Mouse (Mus musculus) neutrophil, adult 5-6 weeks (primary cell): Measurements from ENCODE around the gene Rpsa. TPM values are rescaled to one million over a fixed set of nuclear protein-coding genes. Genes with fewer than 3 reads are reported as not detected.

Experiments used
- ATAC-seq: fragments of 151-379, 151-347 bp; 2 replicates; pipeline ENCODE4 v1.8.0; 2017; ENCODE audit warnings: mild to moderate bottlenecking, moderate TSS enrichment; ENCODE audit not compliant: insufficient number of reproducible peaks, poor library complexity, low FRiP score, severe bottlenecking; ENCODE audit errors: extremely low read depth
- total RNA-seq: library from RNA; stranded (forward); fragments of 200-1000 nt; gene quantifications from 2 replicates; pipeline ENCODE4 v1.2.3, GENCODE M21; 2017

The Rpsa gene
- total RNA-seq, 1 experiment from 2014 or later, result 1,686 TPM

DNA sequence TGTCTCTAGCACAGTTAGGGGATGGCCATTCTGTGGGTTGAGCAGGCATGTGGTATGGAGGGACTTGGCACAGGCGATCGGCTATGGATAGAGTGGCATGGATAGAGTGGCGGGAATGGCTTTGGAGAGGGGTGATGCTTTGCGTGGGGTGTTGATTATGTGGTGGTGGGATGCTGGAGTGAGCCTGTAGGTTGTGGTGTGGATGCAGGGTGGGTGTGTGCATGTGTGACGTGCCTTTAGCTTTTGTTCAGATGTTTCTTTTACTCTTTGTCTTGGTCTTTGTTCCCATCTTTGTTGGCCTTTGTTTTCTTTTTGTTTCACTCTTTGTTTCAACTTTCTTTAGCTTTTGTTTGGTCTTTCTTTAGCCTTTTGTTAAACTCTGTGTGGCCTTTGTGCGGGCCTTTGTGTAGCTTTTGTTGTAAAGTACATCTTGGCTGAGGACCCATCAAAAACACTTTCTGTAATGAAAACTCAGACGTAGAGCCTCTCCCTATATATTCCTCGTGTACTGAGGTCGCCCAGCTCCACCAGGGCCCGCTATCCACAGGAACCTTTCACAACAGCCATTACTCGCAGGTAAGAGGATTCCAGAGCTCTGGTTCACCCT is 21.8 kb downstream of the Rpsa start, which contains the start of gene Mobp:
Mobp (plus strand) TSS at position 486 of the 607 bp plus-strand sequence.
- no peak for ATAC-seq

DNA sequence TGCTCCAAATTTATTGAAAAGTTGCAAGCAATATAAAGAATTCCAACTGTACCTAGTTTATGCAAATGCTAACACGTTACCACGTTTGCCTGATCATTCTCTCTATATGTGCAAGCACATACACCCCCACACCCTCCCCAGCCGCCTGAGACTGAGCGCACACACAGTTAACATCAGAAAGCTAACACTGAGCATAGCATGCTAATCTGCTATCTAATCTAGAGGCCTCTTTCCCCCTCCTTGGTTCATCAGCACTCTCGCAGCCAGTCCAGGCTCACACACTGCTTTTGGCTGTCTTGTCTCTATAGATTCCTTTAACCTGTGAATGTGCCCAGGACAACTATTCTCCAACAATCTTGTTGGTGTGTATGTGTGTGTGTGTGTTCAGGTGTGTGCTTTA is 23.7 kb downstream of the Rpsa start:
- ATAC-seq, result no peak

DNA sequence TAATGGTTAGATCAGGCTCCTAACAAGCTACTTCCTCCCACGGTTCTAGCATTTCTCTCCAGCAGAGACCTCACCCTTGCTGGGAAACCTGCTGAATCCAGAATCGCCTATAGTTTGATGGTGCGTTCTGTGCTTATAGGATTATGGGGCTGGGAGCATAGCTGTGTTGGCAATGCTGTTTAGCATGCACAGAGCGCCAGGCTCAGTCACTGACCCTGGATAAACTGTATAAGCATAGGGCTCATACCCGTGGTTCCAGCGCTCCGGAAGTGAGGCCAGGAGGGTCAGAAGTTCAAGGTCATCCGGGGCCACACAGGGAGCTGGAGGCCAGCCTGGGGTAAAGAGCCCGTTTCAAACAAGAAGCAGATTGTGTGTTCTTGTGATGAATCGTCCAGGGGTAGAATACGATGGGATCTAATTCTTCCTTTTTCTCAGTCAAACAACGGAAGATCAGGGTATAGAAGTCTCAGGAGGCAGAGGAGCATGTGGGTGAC is 24.5 kb downstream of the Rpsa start:
- no peak for ATAC-seq

DNA sequence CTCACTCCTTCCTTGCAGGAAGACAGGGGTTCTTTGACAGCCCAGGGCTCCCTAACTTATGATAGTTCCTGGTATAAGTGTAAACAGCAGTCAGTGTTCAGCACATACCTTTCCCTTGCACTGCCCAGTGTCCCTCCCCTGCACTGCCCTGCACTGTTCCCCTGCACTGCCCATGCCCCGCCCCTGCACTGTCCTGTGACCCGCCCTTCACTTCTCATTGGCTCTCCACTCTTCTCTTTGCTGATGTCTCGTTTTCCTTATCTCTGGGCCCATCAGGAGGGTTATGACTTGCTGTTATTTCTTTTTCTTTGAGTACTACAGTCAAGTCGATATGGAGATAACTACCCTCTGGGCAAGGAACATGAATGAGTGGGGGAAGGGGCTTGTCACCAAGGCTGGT is 30.6 kb downstream of the Rpsa start:
- no peak for ATAC-seq

DNA sequence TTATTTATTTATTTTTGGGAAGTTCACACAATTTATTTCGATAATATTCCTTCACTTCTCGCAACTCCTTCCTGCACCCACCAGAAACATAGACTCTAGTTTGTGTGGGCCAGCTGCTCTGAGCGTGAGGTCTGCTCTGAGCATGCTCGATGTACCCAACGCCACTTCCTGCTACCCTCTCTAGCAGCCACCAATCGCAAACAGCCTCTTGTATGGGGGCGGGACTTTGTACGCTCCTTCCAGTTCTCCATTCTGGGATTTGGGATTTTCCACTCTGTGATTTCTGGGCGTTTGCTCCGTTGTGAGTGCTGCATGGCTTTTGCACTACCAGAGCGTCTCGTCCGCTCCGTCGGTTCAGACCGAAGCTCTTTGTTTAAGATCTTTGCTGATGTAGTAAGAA is 36.4 kb downstream of the Rpsa start:
- no peak for ATAC-seq

DNA sequence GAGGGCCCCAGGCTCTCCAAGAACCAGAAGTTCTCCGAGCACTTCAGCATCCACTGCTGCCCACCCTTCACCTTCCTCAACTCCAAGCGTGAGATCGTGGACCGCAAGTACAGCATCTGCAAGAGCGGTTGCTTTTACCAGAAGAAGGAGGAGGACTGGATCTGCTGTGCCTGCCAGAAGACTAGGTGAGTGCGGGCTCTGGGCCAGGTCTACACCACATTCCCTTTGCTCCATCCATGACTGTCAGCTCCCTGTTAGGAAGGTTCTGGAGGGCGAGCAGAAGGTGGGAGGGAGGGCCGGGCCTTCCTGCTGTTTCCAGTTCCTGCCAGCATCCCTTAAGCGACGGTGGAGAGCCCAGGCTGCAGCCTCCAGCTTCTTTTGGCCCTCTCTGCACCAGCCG is 40.3 kb downstream of the Rpsa start:
- ATAC-seq, result no peak

DNA sequence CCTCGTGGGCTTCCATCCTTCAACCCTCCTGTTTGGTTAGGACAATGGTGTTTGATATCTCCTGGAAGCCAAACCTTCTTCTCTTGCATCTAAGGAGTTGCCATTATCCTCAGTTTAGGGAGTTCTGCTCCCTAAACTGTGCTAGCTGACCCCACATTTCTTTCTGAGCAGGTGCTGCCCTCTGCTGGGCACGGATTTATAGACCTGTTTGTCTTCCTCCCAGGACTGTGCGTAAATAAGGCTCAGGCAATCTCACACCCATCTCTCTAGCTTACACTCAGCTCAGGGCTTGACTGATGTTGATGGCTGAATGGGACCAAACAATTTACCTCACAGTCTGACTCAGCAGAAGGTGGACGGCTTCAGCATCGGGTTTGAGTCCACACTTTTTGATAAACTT is 43.8 kb downstream of the Rpsa start:
- ATAC-seq, result no peak

DNA sequence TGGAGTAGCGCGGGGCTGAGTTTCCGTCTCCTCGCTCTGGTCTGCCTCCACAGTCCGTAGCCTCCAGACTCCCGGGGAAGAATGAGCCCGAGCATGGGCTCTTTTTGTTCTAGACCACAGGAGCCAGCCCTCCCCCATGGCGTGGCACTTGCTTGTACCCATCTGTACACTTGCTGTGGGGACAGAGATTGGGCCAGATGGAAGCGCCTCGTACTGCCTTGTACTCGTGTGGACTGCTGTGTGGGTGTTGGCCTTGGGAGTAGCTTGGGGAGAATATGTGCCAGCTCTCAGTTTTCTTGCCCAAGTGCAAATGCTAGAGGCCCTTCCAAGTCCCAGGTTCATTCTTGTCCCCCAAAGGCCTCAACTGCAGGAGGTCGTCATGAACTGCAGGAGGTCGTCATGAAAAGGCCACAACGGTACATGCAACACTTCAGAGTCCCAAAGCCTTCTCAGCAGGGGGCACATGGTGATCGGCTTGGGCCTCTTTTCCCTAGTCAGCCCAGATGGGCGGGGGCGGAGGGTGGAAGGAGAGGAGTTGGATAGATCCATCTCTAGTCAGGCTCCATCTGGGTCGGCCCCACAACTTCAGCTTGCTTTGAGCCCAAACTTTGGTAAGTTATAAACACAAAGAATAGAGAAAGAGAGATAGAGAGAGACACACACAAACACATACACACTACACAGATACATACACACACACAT is 47.1 kb downstream of the Rpsa start:
- ATAC-seq, result no peak

DNA sequence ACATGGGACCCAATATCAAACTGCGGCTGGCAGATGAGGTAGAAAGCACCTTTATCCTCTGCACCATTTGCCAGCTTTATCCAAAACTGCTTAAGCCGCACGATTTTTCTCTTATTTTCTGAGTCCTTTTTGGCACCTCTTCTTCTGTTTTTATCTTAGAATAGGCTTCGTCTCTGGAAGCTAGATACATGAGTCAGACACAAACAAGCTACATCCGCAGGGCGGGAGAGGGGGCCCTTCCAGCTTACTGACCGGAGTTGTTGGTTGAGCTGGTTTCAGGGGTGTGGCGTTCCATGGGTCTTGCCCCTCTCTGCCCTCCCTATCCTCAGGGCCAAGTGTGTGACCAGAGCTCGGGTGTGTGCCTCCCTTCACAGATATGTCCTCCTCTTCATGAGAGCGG is 51.3 kb downstream of the Rpsa start:
- no peak for ATAC-seq

Other genes with a start within 250 kb of the Rpsa start
- 90.0 and 97.9 TPM in 2 replicates for gene Wdr48, start 232.8 kb upstream of the Rpsa start, total RNA-seq
- 1.7 and 3.6 TPM in 2 replicates for gene Gorasp1, start 190.1 kb upstream of the Rpsa start, total RNA-seq
- 0.35 TPM in 1 of 2 replicates, not detected in the other for gene Ttc21a, start 190.1 kb upstream of the Rpsa start, total RNA-seq
- 105 and 114 TPM in 2 replicates for gene Csrnp1, start 143.0 kb upstream of the Rpsa start, total RNA-seq
- gene Xirp1, start 104.1 kb upstream of the Rpsa start, total RNA-seq, result not detected in 2 replicates
- gene Cx3cr1, start 57.8 kb upstream of the Rpsa start, total RNA-seq, result 12.9 and 15.5 TPM in 2 replicates
- gene Ccr8, start 35.6 kb upstream of the Rpsa start, total RNA-seq, result not detected in 2 replicates
- gene Slc25a38, start 17.3 kb upstream of the Rpsa start, total RNA-seq, result 25.1 and 29.1 TPM in 2 replicates
- gene Mobp, start 22.0 kb downstream of the Rpsa start, total RNA-seq, result not detected in 2 replicates
- gene Myrip, start 173.8 kb downstream of the Rpsa start, total RNA-seq, result not detected in 2 replicates